Mouse (Mus musculus) spleen, embryonic (tissue): ENCODE measurements around the gene Pde4d.

Experiments used
- CTCF ChIA-PET: fragments of 350-600 bp; sonication (Branson Sonifier 250); formaldehyde crosslinking; loops from one replicate; lab custom pipeline; 2022; lab: Charles Lee

Pde4d gene

GRCm38 (mm10) chr13:109169335-109169606 is 719.5 kb downstream of the Pde4d start:
- CTCF ChIA-PET, result interaction anchor here (0.7 kb wide), 1 partner anchor 1431 kb away, joined by 4 read pairs; no protein-coding TSS in a partner anchor

- CTCF ChIA-PET, result no interaction called here
Observed at GRCm38 (mm10) chr13:109171688-109172087, 721.9 kb downstream of the Pde4d start.

- CTCF ChIA-PET, result no interaction called here
Observed at GRCm38 (mm10) chr13:109175281-109175680, 725.5 kb downstream of the Pde4d start.

DNA sequence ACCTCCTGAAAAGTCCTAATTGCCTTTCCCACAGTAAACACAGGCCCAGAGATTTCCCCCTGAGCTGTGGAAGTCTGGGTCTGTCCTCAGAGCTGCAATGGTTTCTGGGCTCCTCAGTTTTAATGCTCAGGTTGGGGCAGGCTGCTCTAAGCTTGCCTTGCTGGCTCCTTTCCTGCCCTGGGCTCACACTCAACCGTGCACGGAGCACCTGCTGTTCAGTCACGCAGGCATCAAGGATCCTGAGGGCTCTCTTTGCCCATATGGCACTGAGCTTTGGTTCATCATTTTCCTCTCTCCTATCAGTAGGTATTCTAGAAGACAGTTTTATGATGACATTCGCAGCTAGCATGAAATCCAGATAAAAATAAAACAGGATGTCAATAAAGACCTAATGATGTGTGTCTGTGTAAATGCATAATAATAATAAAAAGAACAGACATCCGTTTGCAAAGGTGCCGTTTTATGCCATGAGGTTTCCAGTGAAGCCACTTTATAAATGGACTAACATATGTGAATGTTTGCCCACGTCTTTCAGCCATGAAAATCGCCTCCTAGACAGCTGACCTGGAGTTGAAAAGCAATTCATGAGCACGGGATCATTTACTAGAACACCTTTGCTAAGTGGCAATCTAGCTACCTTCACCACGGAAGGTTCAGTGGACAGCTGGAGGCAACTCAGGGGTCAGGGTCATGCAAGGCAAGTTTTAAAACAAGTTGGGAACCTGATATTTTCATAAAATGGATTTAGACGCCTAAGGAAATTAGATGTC is 726.3 kb downstream of the Pde4d start:
- CTCF ChIA-PET, result no interaction called here

GRCm38 (mm10) chr13:109181363-109181762 is 731.6 kb downstream of the Pde4d start:
- CTCF ChIA-PET, result no interaction called here

- CTCF ChIA-PET, result no interaction called here
Observed at GRCm38 (mm10) chr13:109190652-109191051, 740.9 kb downstream of the Pde4d start.

DNA sequence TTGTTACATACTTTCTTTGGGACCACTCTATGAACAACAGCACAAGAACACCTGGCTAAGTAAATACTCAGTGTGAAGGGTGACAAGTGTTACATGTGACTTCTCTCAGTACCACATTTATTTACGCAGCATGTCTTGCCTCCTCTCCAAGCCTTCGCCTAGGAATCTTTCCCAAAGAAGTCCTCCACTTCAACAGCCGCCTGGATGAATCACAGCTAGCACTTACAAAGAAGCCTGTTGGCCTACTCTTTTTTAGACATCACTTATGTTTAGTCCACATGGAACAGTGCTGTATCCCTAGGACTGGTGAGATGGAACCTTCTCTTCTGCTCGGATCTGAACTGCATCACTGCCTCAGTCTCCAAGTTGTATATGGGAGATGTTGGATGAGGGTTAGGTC is 741.4 kb downstream of the Pde4d start:
- CTCF ChIA-PET, result no interaction called here

- CTCF ChIA-PET, result no interaction called here
Observed at GRCm38 (mm10) chr13:109205541-109205940, 755.8 kb downstream of the Pde4d start.

DNA sequence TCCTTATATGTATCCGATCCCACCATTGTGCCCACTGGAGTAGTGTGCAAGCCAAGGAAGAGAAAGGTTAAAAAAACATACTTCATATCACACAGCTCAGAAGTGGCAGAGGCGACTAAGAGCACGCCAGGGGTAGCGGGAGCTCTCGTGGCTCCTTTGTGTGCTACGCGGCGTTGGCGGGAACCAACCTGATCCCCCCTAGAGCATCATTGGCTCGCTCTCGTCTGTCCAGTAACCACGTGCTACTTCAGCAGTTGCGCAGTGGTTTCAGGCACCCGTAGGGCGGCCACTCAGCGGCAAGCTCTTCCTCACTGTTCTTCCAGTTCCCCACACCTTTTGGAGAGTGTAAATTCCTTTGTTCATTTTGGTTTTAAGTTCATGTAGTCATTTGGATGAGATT is 758.9 kb downstream of the Pde4d start:
- CTCF ChIA-PET, result no interaction called here

DNA sequence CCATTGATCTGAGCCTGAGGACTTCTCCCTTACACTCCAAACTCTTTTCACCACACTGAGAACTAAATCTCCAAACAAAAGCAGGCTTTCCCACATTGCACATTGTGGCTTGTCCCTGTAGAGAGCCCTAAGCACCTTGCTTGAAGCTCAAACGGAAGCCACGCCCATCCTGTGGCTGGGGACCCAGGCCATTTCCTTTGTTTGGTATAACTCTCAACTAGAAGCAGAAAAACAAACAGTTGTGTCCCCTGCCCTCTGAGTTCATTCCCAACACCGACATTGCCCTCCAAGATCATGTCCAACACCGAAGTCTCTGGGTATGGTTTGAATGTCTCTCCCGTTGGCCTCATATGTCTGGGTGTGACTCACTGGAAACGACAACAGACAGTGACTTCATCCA is 759.7 kb downstream of the Pde4d start:
- CTCF ChIA-PET, result no interaction called here

GRCm38 (mm10) chr13:109210403-109210802 is 760.7 kb downstream of the Pde4d start:
- CTCF ChIA-PET, result interaction anchor here (0.6 kb wide), 1 partner anchor 459 kb away, joined by 3 read pairs; no protein-coding TSS in a partner anchor

- CTCF ChIA-PET, result interaction anchor here (0.6 kb wide), 1 partner anchor 113 kb away, joined by 3 read pairs; no protein-coding TSS in a partner anchor
Observed at GRCm38 (mm10) chr13:109211471-109211870, 761.7 kb downstream of the Pde4d start.

GRCm38 (mm10) chr13:109211941-109212487 is 762.3 kb downstream of the Pde4d start:
- CTCF ChIA-PET, result interaction anchor here (0.5 kb wide), 1 partner anchor 1329 kb away, joined by 3 read pairs; no protein-coding TSS in a partner anchor

- CTCF ChIA-PET, result interaction anchor here (0.5 kb wide), 1 partner anchor 1328 kb away, joined by 3 read pairs; no protein-coding TSS in a partner anchor
Observed at GRCm38 (mm10) chr13:109212788-109213473, 763.2 kb downstream of the Pde4d start.

GRCm38 (mm10) chr13:109219019-109219725 is 769.4 kb downstream of the Pde4d start:
- CTCF ChIA-PET, result no interaction called here

DNA sequence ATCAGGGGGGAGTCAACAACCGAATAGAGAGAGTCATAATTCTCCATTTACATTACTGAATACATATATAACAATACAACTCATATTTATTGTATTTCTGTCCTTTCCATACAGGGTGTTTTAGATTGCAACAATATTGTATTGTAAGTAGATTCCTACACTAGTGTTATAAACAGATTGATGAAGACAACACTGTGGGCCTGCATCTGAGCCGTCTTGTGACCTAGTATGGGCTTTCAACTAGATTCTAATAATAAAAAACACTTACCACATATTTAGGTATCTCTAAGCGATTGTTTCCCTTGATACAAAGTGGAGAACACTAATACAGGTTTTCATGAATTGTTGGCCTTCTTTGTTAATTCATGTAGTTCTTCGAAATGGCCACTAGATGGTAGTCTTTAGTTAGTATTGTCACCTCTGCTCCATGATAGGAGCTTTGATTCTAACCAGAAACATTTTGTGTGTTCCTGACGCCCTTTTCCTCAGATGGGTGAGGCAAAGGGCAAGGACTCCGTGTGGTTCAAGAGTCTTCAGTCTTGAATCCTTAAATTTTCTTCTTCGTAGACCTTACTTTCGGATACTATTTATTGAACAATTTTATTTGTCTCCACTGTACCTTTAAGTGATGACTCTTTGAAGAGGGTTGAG is 779.3 kb downstream of the Pde4d start:
- CTCF ChIA-PET, result interaction anchor here (0.6 to 2.0 kb wide), 5 partner anchors 118 to 567 kb away, joined by 3 to 14 read pairs (median 4); no protein-coding TSS in a partner anchor

DNA sequence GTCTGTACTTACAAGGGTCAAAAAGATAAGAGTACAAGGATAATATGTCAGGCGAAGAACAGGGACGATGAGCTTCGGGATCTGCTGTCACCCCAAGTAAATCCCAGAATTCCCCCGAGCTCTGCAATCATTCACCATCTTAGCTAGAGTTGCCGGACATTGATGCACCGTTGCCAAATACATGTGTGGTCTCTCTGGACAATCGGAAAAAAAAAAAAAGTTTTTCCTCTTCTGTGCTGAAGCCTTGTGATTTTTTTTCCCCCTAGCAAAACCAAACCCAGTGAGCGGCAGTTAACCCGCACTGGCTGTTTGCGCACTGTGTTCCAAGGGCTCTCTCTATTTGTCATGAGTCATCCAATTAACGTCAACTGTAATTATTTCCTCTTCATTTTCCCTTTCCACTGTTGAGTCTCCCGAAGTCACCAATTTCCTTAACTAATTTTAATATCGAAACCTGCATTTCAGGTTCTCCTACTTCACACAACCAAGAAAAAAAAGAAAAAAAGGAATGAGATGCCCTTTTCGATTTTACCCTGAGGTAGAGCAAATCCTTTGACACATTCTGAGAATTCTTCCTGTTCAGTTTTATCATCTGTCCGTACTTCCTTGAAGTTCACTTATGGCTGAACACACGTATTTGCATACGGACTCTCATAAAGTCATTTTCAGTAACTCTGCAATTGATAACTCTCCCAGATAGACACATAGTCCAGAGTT is 780.0 kb downstream of the Pde4d start:
- CTCF ChIA-PET, result interaction anchor here (0.6 to 2.0 kb wide), 5 partner anchors 118 to 568 kb away, joined by 3 to 14 read pairs (median 4); no protein-coding TSS in a partner anchor

- CTCF ChIA-PET, result interaction anchor here (0.6 to 2.0 kb wide), 3 partner anchors 10 to 373 kb away, joined by 4 to 9 read pairs (median 4); no protein-coding TSS in a partner anchor
Observed at GRCm38 (mm10) chr13:109230335-109230987, 780.7 kb downstream of the Pde4d start.

DNA sequence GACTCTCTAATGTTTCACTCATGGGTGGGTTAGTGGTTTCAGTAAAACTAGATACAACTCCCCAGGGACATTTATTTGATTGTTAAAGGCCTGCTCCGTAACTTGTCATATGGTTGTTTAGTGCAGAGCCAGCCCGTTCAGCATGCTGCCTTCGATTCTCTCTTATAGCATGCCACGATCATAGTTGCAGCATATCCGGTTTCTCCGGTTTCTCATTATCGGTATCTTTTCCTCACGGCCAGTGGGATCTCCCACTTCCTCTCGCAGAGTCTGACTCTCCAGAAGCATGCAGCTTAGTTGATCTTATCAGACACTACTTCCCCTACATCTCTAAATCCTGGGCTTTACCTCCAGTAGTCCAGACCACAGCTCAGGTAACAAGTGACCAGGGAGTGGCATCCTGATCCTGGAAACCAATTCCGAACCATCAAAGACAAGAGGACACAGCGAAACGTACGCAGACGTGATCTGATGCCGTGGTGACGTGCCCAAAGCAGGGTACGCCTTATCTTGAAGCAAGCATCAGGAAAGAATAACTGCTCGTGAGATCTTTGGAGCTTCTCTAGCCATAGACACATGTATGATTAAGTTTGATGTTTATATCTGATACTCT is 782.2 kb downstream of the Pde4d start:
- CTCF ChIA-PET, result interaction anchor here (0.7 to 1.1 kb wide), 2 partner anchors 316 to 499 kb away, joined by 4 to 5 read pairs; no protein-coding TSS in a partner anchor
